Mouse (Mus musculus) E14TG2a.4 (cell line): ENCODE data around the gene Scrn3.

Source experiments
- H3K27me3 ChIP-seq: 2 replicates; pipeline ENCODE4 v1.6.1; 2014; ENCODE audit warnings: low read length, control low read depth; ENCODE audit not compliant: insufficient read depth
- H3K36me3 ChIP-seq: 2 replicates; pipeline ENCODE4 v1.6.1; 2014; ENCODE audit warnings: low read length, control low read depth; ENCODE audit not compliant: insufficient read depth
- H3K4me1 ChIP-seq: replicated peaks from 2 replicates; pipeline ENCODE4 v1.6.1; 2014; ENCODE audit warnings: low read depth, low read length, control low read depth
- H3K4me3 ChIP-seq: replicated peaks from 2 replicates; pipeline ENCODE4 v1.5.1; 2014; ENCODE audit warnings: mild to moderate bottlenecking, low read length
- H3K9me3 ChIP-seq: 2 replicates; pipeline ENCODE4 v1.6.1; 2014; ENCODE audit warnings: low read length, control low read depth
- CTCF ChIP-seq: conservative IDR thresholded peaks from 2 replicates; pipeline ENCODE4 v1.5.1; 2014; ENCODE audit warnings: low read length
- NANOG ChIP-seq: IDR thresholded peaks from 2 replicates; pipeline ENCODE4 v1.6.1; 2014; ENCODE audit warnings: borderline replicate concordance, low read length, mixed read lengths
- POU5F1 ChIP-seq: IDR thresholded peaks from 2 replicates; pipeline ENCODE4 v1.6.1; 2014; ENCODE audit warnings: low read length, borderline replicate concordance

Scrn3 gene

DNA sequence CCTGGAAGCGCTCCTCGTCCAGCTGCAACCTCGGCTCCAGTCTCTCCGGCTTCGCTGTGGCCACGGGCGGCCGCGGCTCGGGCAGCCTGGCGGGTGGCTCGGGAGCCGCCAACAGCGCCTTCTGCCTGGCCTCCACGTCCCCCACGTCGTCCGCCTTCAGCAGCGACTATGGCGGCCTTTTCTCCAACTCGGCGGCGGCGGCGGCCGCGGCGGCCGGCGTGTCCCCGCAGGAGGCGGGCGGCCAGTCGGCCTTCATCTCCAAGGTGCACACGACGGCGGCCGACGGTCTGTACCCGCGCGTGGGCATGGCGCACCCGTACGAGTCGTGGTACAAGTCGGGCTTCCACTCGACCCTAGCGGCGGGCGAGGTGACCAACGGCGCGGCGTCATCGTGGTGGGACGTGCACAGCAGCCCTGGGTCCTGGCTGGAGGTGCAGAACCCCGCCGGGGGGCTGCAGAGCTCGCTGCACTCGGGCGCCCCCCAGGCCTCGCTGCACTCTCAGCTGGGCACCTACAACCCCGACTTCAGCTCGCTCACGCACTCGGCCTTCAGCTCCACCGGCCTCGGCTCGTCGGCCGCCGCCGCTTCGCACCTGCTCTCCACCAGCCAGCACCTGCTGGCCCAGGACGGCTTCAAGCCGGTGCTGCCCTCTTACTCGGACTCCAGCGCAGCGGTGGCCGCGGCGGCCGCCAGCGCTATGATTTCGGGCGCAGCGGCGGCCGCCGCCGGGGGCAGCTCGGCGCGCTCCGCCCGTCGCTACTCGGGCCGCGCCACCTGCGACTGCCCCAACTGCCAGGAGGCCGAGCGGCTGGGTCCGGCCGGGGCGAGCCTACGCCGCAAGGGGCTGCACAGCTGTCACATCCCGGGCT is 38.9 kb upstream of the Scrn3 start:
- Histone ChIP-seq H3K4me3 (peak overlapping the region; percentile 68), H3K36me3 (no peaks in the 10 kb centered on the region), H3K27me3 (peaks cover 88% of the 10 kb centered on the region), H3K9me3 (no peaks in the 10 kb centered on the region), H3K4me1 (peaks cover 49% of the 10 kb centered on the region)
- TF ChIP-seq CTCF = no peak

DNA sequence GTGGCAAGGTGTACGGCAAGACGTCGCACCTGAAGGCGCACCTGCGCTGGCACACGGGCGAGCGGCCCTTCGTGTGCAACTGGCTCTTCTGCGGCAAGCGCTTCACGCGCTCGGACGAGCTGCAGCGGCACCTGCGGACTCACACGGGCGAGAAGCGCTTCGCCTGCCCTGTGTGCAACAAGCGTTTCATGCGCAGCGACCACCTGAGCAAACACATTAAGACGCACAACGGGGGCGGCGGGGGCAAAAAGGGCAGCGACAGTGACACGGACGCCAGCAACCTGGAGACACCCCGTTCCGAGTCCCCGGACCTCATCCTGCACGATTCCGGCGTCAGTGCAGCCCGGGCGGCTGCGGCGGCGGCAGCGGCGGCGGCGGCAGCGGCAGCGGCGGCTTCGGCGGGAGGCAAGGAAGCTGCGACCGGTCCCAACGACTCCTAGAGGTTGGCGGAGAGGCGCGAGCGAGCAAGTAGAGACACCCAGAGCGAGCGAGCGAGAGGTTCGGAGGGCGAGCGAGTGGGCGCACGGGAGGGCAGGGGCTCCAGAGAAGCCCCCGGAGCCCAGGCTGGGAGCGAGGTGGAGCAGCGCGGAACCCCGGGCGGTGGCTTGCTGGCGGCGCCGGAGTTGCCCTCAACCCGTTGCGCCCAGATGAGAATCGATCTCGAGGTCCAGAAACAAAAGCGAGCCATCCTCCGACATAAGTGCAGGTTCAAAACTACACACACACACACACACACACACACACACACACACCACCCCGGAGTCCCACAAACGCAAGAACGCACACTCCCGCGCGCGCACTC is 38.1 kb upstream of the Scrn3 start:
- H3K36me3 ChIP-seq = no peaks in the 10 kb centered on the region
- TF ChIP-seq NANOG = no peak
- no peak for TF ChIP-seq CTCF
- no peak for TF ChIP-seq POU5F1
- peaks cover 57% of the 10 kb centered on the region for H3K4me1 ChIP-seq

GRCm38 (mm10) chr2:73275261-73276040 is 37.0 kb upstream of the Scrn3 start:
- no peaks in the 10 kb centered on the region for H3K9me3 ChIP-seq
- TF ChIP-seq NANOG (no peak), CTCF (no peak), POU5F1 (no peak)
- peaks cover 57% of the 10 kb centered on the region for H3K4me1 ChIP-seq
- peaks cover 86% of the 10 kb centered on the region for H3K27me3 ChIP-seq
- H3K4me3 ChIP-seq = no peak overlapping the region
- H3K36me3 ChIP-seq = no peaks in the 10 kb centered on the region

More for the DNA sequence above, 38.1 kb upstream of the Scrn3 start:
- Histone ChIP-seq H3K9me3 (no peaks in the 10 kb centered on the region), H3K4me3 (peak overlapping the region; percentile 68), H3K27me3 (peaks cover 88% of the 10 kb centered on the region)

DNA sequence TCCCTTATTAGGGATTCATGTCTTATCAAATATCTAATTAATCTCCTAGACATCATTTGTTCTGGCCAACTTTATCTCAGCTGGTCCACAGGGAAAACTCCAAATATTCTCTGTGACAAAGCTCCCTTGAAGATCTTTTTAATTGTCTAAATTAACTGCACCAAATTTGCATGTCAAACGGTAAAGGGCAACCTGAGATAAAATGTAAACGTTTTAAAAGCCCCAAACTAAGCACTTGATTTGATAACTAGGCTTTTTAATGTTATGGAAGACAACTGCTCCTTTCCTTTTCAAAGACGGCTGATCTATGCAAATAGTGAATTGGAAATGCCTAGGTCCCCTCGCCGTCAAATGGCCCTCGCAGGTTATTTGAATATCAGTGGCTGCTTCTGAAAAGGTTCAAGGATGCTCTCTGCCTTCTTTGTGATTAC is 36.2 kb upstream of the Scrn3 start:
- H3K4me3 ChIP-seq = no peak overlapping the region
- TF ChIP-seq POU5F1 (peak; percentile 24; the same call in 1 of the 2 replicates), CTCF (no peak), NANOG (peak; percentile 73)
- peaks cover 86% of the 10 kb centered on the region for H3K27me3 ChIP-seq
- no peaks in the 10 kb centered on the region for H3K9me3 ChIP-seq
- no peaks in the 10 kb centered on the region for H3K36me3 ChIP-seq
- H3K4me1 ChIP-seq = peaks cover 57% of the 10 kb centered on the region

- peaks cover 85% of the 10 kb centered on the region for H3K27me3 ChIP-seq
- H3K36me3 ChIP-seq = no peaks in the 10 kb centered on the region
- H3K4me1 ChIP-seq = peaks cover 56% of the 10 kb centered on the region
- TF ChIP-seq CTCF (no peak), NANOG (no peak), POU5F1 (no peak)
- no peaks in the 10 kb centered on the region for H3K9me3 ChIP-seq
- peak overlapping the region; percentile 73 for H3K4me3 ChIP-seq
These were observed 35.2 kb upstream of the Scrn3 start for GRCm38 (mm10) chr2:73277021-73277708.

DNA sequence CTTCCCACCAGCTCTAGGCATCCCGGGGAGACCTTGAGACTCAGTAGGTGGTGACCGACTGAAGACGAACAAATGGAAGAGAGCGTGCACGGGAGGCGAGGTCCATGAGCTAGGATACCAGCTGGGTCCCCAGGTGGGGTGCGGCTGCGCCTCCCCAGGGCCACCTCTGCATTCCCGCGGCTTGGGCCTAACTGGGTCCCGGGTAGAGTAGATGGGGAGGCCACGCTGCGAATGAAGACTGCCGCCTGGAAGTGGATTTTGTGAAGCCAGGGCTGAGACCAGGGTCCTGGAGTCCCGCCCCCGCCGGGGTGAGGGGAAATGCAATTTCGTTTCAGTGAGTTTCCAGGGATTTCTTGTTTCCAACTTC is 34.7 kb upstream of the Scrn3 start:
- Histone ChIP-seq H3K36me3 (no peaks in the 10 kb centered on the region), H3K4me3 (peak overlapping the region; percentile 73), H3K4me1 (peaks cover 53% of the 10 kb centered on the region), H3K27me3 (peaks cover 80% of the 10 kb centered on the region), H3K9me3 (no peaks in the 10 kb centered on the region)
- no peak for TF ChIP-seq NANOG
- no peak for TF ChIP-seq POU5F1
- no peak for TF ChIP-seq CTCF

GRCm38 (mm10) chr2:73278131-73278854 is 34.1 kb upstream of the Scrn3 start:
- Histone ChIP-seq H3K4me1 (peaks cover 53% of the 10 kb centered on the region), H3K36me3 (no peaks in the 10 kb centered on the region), H3K9me3 (no peaks in the 10 kb centered on the region), H3K4me3 (peak overlapping the region; percentile 73), H3K27me3 (peaks cover 74% of the 10 kb centered on the region)
- TF ChIP-seq NANOG (no peak), CTCF (peak; percentile 82), POU5F1 (no peak)
